Mouse (Mus musculus): ENCODE measurements around the gene Rims3. TPM values are rescaled to one million over a fixed set of nuclear protein-coding genes. Genes with fewer than 3 reads are reported as not detected.

Rims3 gene
- total RNA-seq, 1 experiment from 2014 or later = 0.12 TPM

- no peak for ATAC-seq (ENCODE audit: extremely low read depth, insufficient number of reproducible peaks, low FRiP score, poor library complexity, severe bottlenecking)
These were observed 9.5 kb upstream of the Rims3 start for GRCm38 (mm10) chr4:120845098-120845497.

DNA sequence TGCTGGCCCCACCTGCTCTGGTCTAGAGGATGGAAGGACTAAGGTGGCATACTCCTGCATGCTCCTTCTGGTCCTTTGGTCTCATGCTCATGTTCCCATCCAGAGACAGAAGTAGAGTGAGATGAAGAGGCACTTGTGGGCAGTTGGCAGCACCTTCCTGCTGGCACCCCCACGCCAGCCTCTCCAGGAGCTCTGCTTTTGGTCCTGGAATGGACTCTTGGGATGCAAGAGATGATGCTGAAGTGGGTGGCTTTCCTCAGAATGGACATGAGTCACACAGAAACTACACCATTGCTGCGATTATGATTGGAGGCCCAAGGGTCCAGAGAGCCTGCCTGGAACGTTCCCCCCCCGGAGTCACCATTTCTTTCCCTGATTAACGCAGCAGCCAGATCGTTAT lies 5.7 kb upstream of the Rims3 start:
- no peak for ATAC-seq (ENCODE audit: extremely low read depth, insufficient number of reproducible peaks, low FRiP score, poor library complexity, severe bottlenecking)

GRCm38 (mm10) chr4:120849451-120849850 lies 5.2 kb upstream of the Rims3 start:
- ATAC-seq (ENCODE audit: extremely low read depth, insufficient number of reproducible peaks, low FRiP score, poor library complexity, severe bottlenecking) = no peak

DNA sequence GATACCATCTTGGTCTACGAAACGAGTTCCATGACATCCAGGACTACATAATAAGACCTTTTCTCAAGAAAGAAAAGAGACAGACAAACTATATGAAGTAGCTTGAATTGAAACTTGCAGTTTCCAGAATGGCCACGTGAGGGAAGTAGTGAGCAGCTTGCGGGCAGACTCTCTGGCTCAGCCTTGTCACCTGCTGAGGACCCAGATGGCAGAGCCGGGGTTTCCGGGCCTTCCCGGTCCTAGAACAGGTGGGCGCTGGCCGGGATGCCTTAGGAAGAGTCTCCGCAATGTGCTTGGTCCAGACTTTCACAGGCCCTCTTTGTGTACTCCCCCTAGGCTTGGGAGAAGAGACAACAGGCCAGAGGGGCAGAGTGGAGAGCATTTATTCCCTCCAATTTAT lies 3.7 kb upstream of the Rims3 start:
- peak; percentile 70 for ATAC-seq (ENCODE audit: extremely low read depth, insufficient number of reproducible peaks, low FRiP score, poor library complexity, severe bottlenecking)

- ATAC-seq (ENCODE audit: extremely low read depth, insufficient number of reproducible peaks, low FRiP score, poor library complexity, severe bottlenecking) = no peak
These were observed 894 bp downstream of the Rims3 start for GRCm38 (mm10) chr4:120855360-120856060.

DNA sequence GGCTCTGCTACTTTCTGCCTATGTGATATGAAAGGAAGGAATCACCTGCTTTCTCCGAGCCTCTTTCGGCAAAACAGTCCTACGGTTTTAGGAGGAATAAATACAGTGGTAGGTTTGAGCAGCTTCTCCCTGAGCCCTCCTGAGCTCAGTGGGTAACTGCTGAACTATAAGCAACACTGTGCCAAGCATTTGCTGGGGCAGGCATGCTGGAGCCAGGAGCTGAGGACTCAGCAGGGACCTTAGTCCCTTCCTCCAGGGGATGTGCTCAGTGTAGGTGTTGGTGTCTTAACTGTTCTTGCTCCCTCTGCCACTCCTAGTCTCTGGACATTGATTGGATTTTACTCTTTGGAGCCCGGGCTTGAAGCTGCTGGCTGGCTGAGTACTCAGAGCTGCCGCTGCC lies 1.8 kb downstream of the Rims3 start:
- no peak for ATAC-seq (ENCODE audit: extremely low read depth, insufficient number of reproducible peaks, low FRiP score, poor library complexity, severe bottlenecking)

DNA sequence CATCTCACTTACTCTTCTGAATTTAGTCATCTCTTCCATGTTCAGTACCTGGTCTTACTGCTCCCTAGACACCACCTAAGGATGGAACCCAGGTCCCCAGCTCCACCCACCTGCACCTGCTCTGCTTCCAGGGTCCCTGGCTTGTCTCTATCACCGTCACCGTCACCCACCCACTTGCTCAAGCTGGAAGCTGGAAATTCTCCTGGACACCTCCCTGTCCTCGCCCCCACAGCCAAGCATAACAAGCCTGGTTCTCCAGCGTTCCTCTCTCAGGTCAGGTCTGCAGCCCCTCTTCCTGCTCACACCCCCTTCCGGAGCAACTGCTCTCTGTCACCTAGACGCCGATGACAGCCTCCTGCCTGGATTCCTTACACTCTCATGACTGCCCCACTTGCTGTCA lies 5.2 kb downstream of the Rims3 start:
- no peak for ATAC-seq (ENCODE audit: extremely low read depth, insufficient number of reproducible peaks, low FRiP score, poor library complexity, severe bottlenecking)

DNA sequence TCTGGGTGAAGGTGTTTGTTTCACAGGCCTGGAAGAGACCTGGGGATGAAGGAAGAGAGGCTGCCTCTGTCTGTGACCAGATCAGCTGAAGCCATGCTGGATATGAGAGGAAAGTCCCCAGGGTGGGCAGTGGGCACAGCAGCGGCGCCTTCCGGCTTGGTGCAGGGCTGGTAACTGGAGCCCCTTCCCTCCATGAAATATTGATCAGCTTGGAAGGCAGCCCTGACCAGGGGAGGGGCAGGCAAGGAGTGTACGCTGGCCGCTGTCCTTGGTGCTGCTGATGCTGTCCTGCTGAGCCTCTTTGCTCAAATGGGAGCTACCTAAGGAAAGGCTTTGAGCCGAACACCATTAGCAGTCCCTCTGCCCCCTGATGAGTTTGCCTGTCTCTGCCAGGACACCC lies 11.6 kb downstream of the Rims3 start:
- no peak for ATAC-seq (ENCODE audit: extremely low read depth, insufficient number of reproducible peaks, low FRiP score, poor library complexity, severe bottlenecking)

GRCm38 (mm10) chr4:120868246-120868645 lies 13.6 kb downstream of the Rims3 start:
- no peak for ATAC-seq (ENCODE audit: extremely low read depth, insufficient number of reproducible peaks, low FRiP score, poor library complexity, severe bottlenecking)

DNA sequence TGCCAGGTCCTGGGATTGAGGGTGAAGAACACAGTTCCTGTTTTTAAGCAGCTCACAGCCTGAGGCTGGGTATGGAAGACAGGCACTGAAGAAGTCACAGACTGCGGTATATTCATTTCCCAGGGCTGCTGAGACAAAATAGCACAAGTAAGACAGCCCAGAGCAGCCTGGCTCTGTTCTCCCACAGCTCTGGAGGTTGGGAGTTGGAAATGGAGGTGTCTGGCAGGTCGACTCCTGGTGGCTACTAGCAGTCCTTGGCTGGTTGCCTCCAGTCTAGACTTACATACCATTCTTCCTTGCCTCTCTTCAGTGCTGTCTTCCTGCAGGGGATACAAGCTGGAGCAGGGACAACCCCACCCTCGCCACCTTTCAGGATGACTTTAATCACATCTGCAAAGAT lies 14.4 kb downstream of the Rims3 start:
- no peak for ATAC-seq (ENCODE audit: extremely low read depth, insufficient number of reproducible peaks, low FRiP score, poor library complexity, severe bottlenecking)

DNA sequence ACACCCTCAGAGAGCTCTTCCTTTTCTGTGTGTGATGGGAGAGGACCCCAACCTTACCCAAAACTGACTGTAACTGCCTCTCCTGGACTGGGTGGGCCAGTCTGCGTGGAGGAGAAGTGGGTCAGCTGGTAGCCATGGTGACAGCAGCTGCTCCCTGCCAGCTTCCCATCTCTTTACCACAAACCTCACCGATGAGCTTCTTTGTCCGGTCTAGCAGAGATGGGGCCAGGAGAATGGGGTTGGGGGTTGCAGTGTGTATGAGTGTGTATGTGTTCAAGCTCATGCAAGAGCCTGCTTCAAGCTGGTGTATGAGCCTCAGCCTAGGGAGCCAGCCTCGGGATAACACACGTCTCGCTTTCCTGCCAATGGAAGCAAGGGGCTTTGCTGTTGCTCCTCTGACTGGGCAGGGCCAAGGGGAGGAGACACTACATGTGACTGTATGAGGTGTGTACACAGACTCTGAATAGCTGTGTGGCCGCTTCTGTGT lies 15.7 kb downstream of the Rims3 start:
- no peak for ATAC-seq (ENCODE audit: extremely low read depth, insufficient number of reproducible peaks, low FRiP score, poor library complexity, severe bottlenecking)

DNA sequence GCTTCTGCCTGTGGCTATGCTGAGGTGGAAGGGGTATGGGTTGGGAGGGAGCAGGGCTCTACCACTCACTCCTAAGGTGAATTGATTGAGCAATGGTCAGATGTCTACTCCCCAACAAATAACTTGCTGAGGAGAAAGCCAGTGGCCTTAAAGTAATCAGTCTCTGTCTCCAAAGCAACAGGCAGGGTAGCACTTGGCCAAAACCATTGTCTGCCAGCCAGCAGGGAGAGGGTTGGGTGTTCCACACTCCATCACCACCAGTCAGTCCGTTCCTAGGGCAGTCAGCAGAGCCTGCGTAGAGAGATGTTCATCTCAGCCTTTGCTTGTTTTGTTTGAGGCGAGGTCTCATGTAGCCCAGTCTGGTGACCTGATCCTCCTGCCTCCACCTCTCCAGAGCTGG lies 21.3 kb downstream of the Rims3 start:
- no peak for ATAC-seq (ENCODE audit: extremely low read depth, insufficient number of reproducible peaks, low FRiP score, poor library complexity, severe bottlenecking)

DNA sequence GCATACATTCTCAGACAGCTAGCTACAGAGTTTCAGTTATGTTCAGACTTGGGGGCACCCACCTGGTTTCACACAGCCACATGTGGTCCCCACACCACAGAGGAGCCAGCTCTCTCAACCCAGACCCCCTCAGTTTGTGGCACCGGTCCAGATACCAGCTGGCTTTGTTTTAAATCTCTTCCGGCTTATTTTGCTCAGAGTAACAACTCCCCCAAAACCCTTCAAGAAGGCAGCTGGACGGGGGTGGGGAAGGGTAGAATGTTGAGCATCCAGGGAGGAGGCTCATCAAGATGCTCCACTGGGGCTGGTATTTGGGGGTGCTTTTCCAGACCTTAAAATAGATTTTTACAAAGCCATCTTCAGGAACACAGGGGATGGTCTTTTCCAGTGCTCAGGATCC lies 24.1 kb downstream of the Rims3 start:
- ATAC-seq (ENCODE audit: extremely low read depth, insufficient number of reproducible peaks, low FRiP score, poor library complexity, severe bottlenecking) = no peak

DNA sequence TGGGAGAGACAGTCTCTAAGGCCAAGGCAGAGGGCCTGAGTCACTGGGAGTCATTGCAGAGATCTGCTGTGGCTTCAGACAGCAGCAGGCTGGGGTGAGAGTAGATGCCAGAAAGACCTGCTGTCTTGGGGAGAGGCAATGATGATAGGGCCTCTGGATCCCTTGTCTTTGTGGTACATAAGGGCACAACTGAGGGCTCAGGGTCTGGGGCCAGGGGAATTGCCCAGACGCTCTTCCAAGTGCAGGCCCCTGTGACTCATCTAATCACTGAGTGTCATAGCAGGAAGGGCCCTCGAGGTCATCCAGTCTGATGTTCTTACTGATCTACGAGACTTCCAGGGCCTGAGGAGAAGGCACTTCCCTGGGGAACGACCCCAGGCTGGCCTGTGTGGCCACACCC lies 24.8 kb downstream of the Rims3 start:
- no peak for ATAC-seq (ENCODE audit: extremely low read depth, insufficient number of reproducible peaks, low FRiP score, poor library complexity, severe bottlenecking)

DNA sequence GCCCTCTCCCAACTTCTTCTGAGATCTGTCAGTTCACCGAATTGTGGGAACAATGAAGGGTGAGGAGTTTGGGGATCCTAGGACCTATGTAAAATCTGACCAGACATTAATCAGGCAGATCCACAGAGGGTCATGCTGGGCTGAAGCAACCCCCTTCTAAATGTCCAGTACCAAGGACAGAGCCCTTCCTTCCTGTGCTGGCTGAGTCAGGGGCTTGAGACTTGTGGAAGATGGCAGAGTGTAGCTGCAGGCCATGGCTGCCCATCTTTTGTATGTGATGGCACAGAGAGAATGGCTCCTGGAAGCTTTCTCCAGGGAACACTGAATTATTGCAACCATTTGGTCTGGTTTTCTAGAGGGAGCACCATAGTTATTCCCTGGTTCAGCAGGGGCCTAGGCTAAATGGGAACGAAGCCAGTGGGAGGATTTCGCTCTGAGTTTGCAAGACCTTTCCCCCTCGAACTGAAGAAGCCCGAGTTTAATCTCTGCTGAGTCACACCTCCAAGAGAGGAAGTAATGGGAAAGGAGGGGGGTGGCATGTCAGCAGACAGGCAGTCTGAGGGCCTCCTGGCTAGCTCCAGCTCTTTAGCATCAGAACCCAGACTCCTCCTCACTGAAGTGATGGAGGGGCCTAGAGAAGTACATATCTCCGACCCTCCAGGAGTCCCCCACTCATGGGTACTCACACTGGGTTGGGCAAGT lies 26.3 kb downstream of the Rims3 start:
- no peak for ATAC-seq (ENCODE audit: extremely low read depth, insufficient number of reproducible peaks, low FRiP score, poor library complexity, severe bottlenecking)

DNA sequence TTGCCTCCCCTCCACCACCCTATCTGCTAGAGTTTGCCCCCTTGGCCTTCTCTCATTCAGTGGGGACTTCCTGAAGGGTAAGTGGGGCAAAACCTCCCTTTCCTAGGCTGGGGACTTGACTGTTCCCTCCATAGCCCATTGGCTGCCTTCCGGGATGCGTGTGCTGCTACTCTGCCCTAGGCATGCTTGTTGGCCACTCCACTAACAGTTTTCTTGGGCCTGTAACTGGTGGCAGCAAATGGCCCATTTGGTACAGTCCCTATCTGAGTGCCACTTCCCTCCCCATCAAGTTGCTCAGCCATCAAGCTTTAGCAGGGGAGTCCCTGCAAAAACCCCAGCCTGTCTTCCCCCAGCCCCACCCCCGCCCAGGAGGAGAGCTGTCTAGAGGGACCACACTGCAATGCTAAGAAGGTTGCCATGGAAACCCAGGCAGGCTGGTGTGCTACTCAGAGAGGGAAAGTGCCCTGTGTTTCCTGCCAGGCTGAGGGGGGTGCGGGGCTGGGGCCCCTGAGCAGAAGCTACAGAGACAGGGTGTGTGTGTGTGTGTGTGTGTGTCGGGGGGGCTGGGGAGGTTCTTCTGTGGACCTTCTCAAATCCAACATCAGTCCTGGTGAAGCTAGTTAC lies 27.5 kb downstream of the Rims3 start:
- ATAC-seq (ENCODE audit: extremely low read depth, insufficient number of reproducible peaks, low FRiP score, poor library complexity, severe bottlenecking) = no peak

DNA sequence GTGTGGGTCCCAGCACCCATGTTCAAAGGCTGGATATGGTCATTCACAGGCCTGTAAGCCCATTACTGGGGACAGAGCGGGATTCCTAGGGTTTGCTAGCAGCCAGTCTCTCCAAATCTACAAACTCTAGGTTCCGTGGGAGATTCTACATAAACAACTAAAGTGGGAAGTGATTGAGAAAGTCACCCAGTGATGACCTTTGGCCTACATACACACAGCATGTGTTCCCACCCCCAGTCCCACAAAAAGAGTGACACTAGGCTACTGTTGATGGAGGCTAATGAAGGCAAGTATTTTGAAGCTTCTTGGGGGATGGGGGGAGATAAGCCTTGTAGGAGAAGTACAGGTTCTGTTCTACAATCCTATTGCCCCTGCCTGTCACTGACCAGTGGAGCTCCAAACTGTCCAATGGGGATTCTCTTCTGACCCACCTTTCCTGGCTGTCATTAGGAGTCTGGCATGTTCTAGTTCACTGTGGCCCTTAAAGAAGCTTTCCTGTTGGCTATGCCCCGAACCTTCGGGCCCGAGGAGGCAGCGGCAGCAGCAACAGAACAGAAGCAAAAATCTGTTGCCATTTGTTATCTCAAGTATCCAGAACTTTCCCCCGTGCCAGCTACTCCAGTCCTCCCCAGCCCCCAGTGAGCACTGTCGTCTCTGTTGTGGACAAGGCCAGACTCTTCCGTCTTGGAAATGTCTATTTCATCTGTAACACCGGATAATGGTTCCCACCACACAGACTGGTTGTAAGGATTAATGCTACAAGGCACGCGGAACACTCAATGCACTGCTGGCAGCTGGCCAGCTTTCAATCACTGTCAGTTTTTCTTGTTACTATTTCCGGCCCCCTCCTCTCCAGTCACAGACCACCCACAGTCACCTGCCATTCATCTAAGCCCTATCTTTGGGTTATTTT lies 30.8 kb downstream of the Rims3 start:
- ATAC-seq (ENCODE audit: extremely low read depth, insufficient number of reproducible peaks, low FRiP score, poor library complexity, severe bottlenecking) = no peak

GRCm38 (mm10) chr4:120886131-120886530 lies 31.5 kb downstream of the Rims3 start:
- ATAC-seq (ENCODE audit: extremely low read depth, insufficient number of reproducible peaks, low FRiP score, poor library complexity, severe bottlenecking) = no peak

GRCm38 (mm10) chr4:120886811-120887210 lies 32.2 kb downstream of the Rims3 start:
- ATAC-seq (ENCODE audit: extremely low read depth, insufficient number of reproducible peaks, low FRiP score, poor library complexity, severe bottlenecking) = no peak
